Mouse (Mus musculus): ENCODE data around the gene Kif26b.

Kif26b gene

GRCm38 (mm10) chr1:178917194-178917902 lies 388.4 kb downstream of the Kif26b start:
- no peak for DNase-seq (ENCODE audit: low read depth)

GRCm38 (mm10) chr1:178924492-178925183 lies 395.7 kb downstream of the Kif26b start:
- no peak for DNase-seq (ENCODE audit: low read depth)

DNA sequence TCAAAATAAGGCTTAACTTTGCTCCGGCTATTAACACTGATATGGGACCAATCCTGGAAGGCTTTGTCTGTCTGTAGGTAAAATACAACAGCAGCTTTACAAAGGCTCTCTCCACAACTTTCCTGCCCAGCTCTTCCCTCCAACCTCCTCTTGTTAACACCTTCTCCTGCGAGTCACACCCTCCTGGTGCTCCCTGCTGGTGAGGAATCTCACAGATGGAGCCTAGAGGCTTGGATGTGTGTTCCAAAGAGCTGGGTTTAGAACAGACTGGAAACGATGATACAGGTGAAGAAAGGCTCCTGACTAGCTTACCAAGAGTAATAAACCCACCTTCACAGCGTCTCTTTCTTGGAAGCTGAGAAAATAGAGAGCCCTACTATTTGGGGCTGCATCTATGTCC lies 400.6 kb downstream of the Kif26b start:
- no peak for DNase-seq (ENCODE audit: low read depth)

- no peak for DNase-seq (ENCODE audit: low read depth)
Measured at GRCm38 (mm10) chr1:178933953-178934637, 405.2 kb downstream of the Kif26b start.

DNA sequence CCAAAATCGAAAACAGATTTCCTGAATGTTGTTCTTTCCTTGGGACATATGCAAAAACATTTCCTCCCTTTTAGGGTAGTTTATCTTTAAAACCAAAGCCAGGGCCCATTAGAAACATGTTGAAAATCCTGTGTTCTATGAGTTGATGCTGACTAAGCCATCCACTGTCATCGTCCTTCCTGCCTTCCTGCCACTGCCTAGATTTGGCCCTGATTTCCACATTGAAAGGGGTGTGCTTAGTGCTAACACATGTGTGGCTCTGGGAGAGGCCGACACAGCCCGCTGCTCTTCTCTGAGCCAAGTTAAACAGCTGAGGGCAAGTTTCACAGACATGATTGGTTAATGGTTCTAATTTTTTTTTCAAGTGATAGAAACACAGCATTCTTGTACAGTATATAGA lies 407.5 kb downstream of the Kif26b start:
- no peak for DNase-seq (ENCODE audit: low read depth)

DNA sequence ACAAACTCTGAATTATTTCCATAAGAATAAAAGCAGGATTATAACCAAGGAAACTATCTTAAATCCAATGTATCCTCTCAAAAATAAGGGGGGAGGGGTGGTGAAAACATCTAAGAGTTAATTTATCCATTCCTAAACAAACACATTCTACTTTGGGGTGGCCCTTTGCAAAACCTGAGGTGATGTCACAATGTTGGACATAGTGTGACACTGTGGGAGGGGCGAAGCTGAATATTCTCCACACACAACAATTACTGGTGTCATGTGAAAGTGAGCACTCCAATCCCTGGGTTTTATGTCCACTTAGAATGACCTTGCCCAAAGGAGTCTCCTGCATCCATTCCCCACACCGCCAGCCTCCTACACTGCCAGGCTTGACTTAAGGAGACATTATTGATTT lies 408.1 kb downstream of the Kif26b start:
- DNase-seq (ENCODE audit: low read depth) = no peak

DNA sequence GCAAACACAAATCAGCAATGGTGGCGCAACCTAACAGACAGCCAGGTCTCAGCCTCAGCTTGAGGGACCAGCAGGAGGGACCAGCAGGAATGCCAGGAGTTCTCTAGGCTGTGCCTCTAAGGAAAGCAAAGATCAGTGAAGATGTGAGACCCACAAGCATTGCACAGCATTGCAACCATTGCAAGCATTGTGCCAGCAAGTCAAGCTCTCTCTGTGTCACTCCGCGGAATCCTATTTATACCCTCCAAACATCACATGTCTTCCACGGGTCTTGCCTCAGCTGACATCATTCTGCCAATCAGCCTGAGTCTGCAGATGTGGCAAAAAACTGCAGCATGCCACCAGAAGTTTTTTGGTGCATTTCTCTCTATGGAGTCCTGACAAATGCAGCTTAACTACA lies 411.4 kb downstream of the Kif26b start:
- DNase-seq (ENCODE audit: low read depth) = no peak

DNA sequence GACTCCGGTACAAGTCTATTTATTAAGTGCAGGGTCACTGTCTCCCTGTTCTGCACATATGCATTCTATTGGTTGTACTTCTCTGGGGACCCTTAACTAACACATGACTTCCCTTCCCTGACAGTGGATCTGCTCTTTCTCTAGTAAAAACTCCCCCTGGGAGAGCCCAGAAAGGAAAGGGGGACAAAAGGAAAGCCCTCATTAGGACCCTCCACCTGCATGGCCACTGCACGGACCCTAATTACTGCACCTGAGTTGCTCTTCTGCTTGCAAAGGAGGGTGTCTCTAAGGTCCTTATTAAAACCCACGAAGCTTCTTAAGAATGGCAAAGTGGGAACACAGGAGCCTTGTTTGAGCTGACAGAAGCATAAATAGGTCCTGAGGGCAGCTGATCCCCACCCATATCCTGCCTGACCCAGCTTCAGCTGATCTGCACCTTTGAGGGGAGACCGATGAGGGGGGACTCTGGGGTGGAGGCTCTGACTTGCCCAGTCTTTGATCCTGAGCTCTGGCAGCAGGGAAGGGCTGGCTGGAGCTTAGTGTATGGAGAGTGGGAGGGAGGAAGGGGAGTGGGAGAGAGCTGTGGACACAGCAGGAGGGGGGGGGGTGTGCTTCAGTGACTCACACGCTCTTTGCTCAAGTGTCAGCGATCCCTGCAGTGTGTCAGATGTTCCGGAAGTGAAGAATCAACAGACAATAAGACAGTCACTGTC lies 413.5 kb downstream of the Kif26b start:
- DNase-seq (ENCODE audit: low read depth) = no peak

DNA sequence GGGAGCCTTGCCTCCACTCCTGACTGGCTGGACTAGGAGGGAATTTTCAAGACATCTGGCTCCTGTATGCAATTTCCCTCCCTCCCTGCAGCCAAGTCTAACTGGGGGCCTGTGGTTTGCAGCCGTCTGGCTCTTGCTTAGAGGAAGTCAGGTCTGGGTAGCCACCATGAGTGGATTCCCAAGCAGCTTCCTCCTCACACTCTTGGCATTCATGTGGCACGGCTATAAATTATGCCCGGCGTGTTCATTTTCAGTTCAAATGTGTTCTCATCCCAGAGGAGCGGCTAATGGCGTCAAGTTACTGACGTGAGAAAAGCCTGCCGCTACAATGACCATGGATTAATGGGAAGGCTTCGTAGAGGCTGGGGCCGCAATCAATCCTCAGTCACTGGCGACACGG lies 424.0 kb downstream of the Kif26b start:
- DNase-seq (ENCODE audit: low read depth) = no peak

- DNase-seq (ENCODE audit: low read depth) = no peak
Measured at GRCm38 (mm10) chr1:178958641-178959040, 429.7 kb downstream of the Kif26b start.

- DNase-seq (ENCODE audit: low read depth) = peak; percentile 38
Measured at GRCm38 (mm10) chr1:178960015-178960559, 431.2 kb downstream of the Kif26b start.

DNA sequence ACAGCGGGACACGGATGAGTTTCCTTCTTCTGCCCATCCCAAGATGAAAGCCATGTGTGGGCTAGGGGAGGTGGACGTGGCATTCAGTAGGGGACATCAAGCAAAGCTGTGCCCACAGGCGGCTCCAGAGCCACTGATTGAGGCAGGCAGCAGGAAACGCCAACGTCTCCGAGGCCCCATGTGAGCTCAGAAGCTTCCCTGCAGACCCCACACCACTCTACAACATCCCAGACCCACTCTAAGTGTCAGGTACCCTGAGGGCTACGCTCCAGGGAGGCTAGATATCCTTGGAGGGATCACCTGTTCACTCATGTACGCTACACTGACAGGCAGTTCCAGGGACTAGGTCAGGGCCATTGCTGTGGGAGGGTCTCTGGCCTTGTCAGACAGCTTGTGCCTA lies 432.7 kb downstream of the Kif26b start:
- no peak for DNase-seq (ENCODE audit: low read depth)

GRCm38 (mm10) chr1:178972055-178972454 lies 443.1 kb downstream of the Kif26b start:
- no peak for DNase-seq (ENCODE audit: low read depth)

DNA sequence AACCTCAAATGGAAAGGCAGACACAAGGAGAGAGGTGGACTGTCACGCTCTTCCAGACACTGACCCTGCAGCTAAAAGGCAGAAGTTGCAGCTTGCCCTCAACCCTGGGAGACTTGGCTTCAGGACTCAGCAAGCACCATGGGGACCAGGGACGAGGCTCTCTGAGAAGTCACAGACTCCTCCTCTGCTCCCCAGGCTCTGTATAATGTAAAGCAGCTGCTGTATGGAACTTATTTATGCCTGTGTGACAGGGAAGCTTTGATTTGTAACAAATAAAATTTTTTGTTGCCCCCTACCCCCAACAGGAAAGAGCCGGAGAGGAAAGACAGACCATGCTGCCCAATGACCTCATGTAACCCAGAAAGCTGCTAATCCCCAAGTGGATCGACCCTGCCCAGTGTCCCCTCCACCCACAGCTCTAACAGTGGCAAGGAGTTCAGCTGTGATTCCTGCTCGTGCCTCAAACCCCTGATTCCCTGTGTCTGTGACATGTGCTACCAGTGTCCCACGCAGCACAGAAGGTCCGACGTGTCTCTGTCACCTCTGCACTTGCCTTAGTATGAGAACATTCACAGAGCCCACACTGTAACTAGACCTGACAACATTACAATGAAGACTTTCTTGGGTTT lies 449.8 kb downstream of the Kif26b start:
- no peak for DNase-seq (ENCODE audit: low read depth)

- DNase-seq (ENCODE audit: low read depth) = no peak
Measured at GRCm38 (mm10) chr1:178980185-178980584, 451.3 kb downstream of the Kif26b start.

DNA sequence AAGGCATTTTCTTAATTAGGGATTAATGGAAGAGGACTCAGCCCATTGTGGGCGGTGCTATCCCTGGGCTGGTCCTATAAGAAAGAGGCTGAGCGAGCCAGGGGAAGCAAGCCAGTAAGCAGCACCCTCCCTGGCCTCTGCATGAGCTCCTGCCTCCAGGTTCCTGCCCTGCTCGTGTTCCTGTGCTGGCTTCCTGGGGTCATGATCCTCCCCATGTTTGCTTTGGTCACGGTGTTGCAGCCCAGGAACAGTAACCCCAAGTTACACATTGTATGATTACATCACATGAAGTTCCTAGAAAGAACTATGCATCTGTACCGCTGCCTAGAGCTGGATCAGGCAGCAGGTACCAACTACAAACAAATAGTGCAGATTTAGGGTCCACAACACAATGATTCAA lies 452.7 kb downstream of the Kif26b start:
- no peak for DNase-seq (ENCODE audit: low read depth)

GRCm38 (mm10) chr1:178988176-178988575 lies 459.3 kb downstream of the Kif26b start:
- DNase-seq (ENCODE audit: low read depth) = no peak

All from c-Kit-positive CD71-positive TER-119-negative erythroid progenitor cells, embryonic 14.5 days (primary cell).